Mouse (Mus musculus) megakaryocyte progenitor cell, adult 5-6 weeks (primary cell): Measurements from ENCODE around the gene Plekhb1. TPM values are rescaled to one million over a fixed set of nuclear protein-coding genes. Genes with fewer than 3 reads are reported as not detected.

Experiments used
- total RNA-seq, 2 experiments: library from RNA; stranded (forward) in 1 of 2; stranded (reverse) in 1 of 2; fragments of 157-497, 149-512 nt in 1 of 2; fragments of 200-1000 nt in 1 of 2; gene quantifications; 2 replicates each; pipeline versions ENCODE4 v1.2.3 to v1.2.4; 2015 to 2017

Plekhb1 gene
- total RNA-seq, 2 experiments from 2014 or later: not detected

Other genes with a start within 250 kb of the Plekhb1 start
- 0.15 TPM in 1 of 2 replicates, not detected in the other for gene Ucp3, start 189.4 kb downstream of the Plekhb1 start, total RNA-seq (2015)
- not detected in 2 replicates for gene Ucp3, start 189.4 kb downstream of the Plekhb1 start, total RNA-seq (2017)
- gene Ucp2, start 169.1 kb downstream of the Plekhb1 start, total RNA-seq (2015): 208 and 232 TPM in 2 replicates
- gene Ucp2, start 169.1 kb downstream of the Plekhb1 start, total RNA-seq (2017): 90.4 and 97.3 TPM in 2 replicates
- not detected in 2 replicates for gene Dnajb13, start 147.5 kb downstream of the Plekhb1 start, total RNA-seq (2015)
- 0.17 TPM in 1 of 2 replicates, not detected in the other for gene Dnajb13, start 147.5 kb downstream of the Plekhb1 start, total RNA-seq (2017)
- 10.7 and 21.3 TPM in 2 replicates for gene Coa4, start 125.3 kb downstream of the Plekhb1 start, total RNA-seq (2015)
- 11.6 and 13.0 TPM in 2 replicates for gene Coa4, start 125.3 kb downstream of the Plekhb1 start, total RNA-seq (2017)
- gene Rab6a, start 55.0 kb downstream of the Plekhb1 start, total RNA-seq (2015): 74.1 and 84.7 TPM in 2 replicates
- 61.0 and 61.8 TPM in 2 replicates for gene Rab6a, start 55.0 kb downstream of the Plekhb1 start, total RNA-seq (2017)
- gene Mrpl48, start 54.1 kb downstream of the Plekhb1 start, total RNA-seq (2015): 60.1 and 76.3 TPM in 2 replicates
- gene Mrpl48, start 54.1 kb downstream of the Plekhb1 start, total RNA-seq (2017): 91.0 and 99.4 TPM in 2 replicates
- gene Fam168a, start 44.2 kb upstream of the Plekhb1 start, total RNA-seq (2015): 18.9 and 24.2 TPM in 2 replicates
- 6.3 and 7.9 TPM in 2 replicates for gene Fam168a, start 44.2 kb upstream of the Plekhb1 start, total RNA-seq (2017)
- gene Relt, start 201.0 kb upstream of the Plekhb1 start, total RNA-seq (2015): 8.2 and 9.0 TPM in 2 replicates
- 6.3 and 13.1 TPM in 2 replicates for gene Relt, start 201.0 kb upstream of the Plekhb1 start, total RNA-seq (2017)